Mouse (Mus musculus) gastrocnemius, adult 18-20 months (tissue): ENCODE measurements around the gene Omp. TPM values are rescaled to one million over a fixed set of nuclear protein-coding genes. Genes with fewer than 3 reads are reported as not detected.

Experiments used
- DNase-seq: peaks from one replicate; pipeline ENCODE4 v3.0.0; 2021; ENCODE audit warnings: low spot score
- total RNA-seq, 2 experiments: library from RNA; stranded (reverse); gene quantifications; 2 replicates each; pipeline ENCODE4 v1.2.3; 2021

Omp gene
- total RNA-seq, 2 experiments from 2014 or later: 0.09 TPM; not detected in 1

GRCm38 (mm10) chr7:98171141-98172073, 26.1 kb upstream of the Omp start:
- peak; percentile 70 for DNase-seq

- peak; percentile 27 for DNase-seq
These were observed 19.8 kb upstream of the Omp start for GRCm38 (mm10) chr7:98164999-98165528.

- DNase-seq: no peak
These were observed 19.2 kb upstream of the Omp start for GRCm38 (mm10) chr7:98164382-98164998.

- DNase-seq: no peak
These were observed 18.4 kb upstream of the Omp start for GRCm38 (mm10) chr7:98163700-98164099.

GRCm38 (mm10) chr7:98162239-98162638, 16.9 kb upstream of the Omp start:
- DNase-seq: no peak

GRCm38 (mm10) chr7:98160041-98160740, 14.9 kb upstream of the Omp start:
- no peak for DNase-seq

GRCm38 (mm10) chr7:98158481-98158880, 13.2 kb upstream of the Omp start:
- DNase-seq: no peak

- DNase-seq: no peak
These were observed 12.5 kb upstream of the Omp start for GRCm38 (mm10) chr7:98157636-98158332.

- no peak for DNase-seq
These were observed 11.0 kb upstream of the Omp start for GRCm38 (mm10) chr7:98156280-98156665.

- DNase-seq: peak; percentile 62
These were observed 10.4 kb upstream of the Omp start for GRCm38 (mm10) chr7:98155546-98156279.

- DNase-seq: no peak
These were observed 8.6 kb upstream of the Omp start for GRCm38 (mm10) chr7:98153892-98154291.

- no peak for DNase-seq
These were observed 8.0 kb upstream of the Omp start for GRCm38 (mm10) chr7:98153345-98153744.

GRCm38 (mm10) chr7:98152400-98152799, 7.1 kb upstream of the Omp start:
- no peak for DNase-seq

- DNase-seq: no peak
These were observed 5.2 kb upstream of the Omp start for GRCm38 (mm10) chr7:98150525-98150924.

GRCm38 (mm10) chr7:98149802-98150201, 4.5 kb upstream of the Omp start:
- no peak for DNase-seq

GRCm38 (mm10) chr7:98148721-98149407, 3.6 kb upstream of the Omp start:
- no peak for DNase-seq

- no peak for DNase-seq
These were observed 2.5 kb upstream of the Omp start for GRCm38 (mm10) chr7:98147766-98148165.

- DNase-seq: no peak
These were observed 1.1 kb upstream of the Omp start for GRCm38 (mm10) chr7:98146447-98146845.

GRCm38 (mm10) chr7:98145842-98146446, 642 bp upstream of the Omp start:
- DNase-seq: no peak

GRCm38 (mm10) chr7:98142648-98143047, 2.7 kb downstream of the Omp start:
- DNase-seq: no peak
